Mouse (Mus musculus): ENCODE results near the gene Rab12. TPM values are rescaled to one million over a fixed set of nuclear protein-coding genes. Genes with fewer than 3 reads are reported as not detected.

Gene Rab12
- polyA plus RNA-seq, 1 experiment from 2014 or later = 44.1 TPM

Other genes with a start within 250 kb of the Rab12 start
- gene Mtcl1, start 70.0 kb downstream of the Rab12 start, polyA plus RNA-seq (2015; fragmentation: Nextera tagmentation; extraction: Ambion mirVana) = 6.0 and 6.4 TPM in 2 replicates
- gene Themis3, start 74.9 kb upstream of the Rab12 start, polyA plus RNA-seq (2015; fragmentation: Nextera tagmentation; extraction: Ambion mirVana) = 0.05 TPM in 1 of 2 replicates, not detected in the other